Mouse (Mus musculus): ENCODE data around the gene Gm11032.
"Not testable (repeated sequence)": the region's sequence is repeated elsewhere in the genome, so short reads cannot be mapped to it uniquely, and the experiment has no call there.

Gene Gm11032

DNA sequence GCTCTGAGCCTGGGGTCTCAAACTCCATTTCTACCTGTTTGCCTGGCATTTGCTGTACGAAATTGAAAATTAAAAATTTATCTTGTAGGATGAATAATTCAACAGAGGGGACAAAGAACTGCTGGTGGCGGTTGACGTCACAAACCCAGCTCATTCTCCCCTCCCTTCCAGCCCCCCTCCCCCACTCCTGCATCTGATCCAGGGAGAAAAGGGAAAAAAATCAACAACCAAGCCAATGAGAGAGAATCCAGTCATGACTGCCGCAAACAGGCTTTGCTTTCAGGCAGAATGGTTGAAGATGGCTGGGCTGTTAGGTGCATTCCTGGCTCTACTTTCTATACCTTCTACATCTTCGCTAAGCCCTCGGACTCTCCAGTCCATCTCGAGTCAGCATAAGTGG is 6.1 kb downstream of the Gm11032 start:
- DNase-seq (ENCODE audit: low read depth) = no peak

DNA sequence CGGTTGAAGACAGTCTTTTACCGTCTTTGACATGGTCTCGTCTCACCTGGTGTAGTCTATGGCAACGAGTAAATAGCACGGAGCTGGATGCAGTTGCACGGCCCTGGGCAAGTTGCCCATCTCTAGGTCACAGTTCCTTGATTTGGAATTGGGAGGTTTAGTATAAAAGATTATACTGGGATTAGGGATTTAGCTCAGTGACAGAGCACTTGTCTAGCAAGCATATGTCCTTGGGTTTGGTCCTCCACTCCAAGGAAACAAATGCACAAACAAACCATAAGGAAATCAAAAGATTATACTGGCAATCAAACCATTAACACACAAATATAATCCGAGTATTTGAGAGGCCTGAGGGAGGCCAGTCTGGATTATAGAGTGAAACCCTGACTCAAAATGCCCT is 7.8 kb downstream of the Gm11032 start:
- no peak for DNase-seq (ENCODE audit: low read depth)

DNA sequence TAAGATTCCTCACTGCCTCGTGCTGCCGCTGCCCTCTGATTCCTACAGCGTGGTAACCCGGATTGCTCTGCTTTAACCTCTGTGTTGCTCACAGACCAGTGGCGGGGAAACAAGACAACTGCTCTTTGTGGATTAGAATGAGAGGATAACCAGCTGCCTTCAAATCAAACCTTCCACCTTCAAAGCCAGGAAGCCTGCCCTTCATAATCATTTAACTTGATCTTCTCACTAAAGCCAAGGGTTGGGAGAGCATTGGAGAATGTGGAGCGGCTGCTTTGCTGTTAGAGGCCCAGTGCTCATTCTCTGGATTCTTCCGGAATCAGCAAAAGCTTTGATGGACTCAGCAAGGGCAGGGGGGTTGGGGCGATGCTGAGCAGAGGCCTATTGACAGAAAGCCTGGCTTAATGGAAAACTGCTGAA is 10.0 kb downstream of the Gm11032 start:
- no peak for DNase-seq (ENCODE audit: low read depth)

DNA sequence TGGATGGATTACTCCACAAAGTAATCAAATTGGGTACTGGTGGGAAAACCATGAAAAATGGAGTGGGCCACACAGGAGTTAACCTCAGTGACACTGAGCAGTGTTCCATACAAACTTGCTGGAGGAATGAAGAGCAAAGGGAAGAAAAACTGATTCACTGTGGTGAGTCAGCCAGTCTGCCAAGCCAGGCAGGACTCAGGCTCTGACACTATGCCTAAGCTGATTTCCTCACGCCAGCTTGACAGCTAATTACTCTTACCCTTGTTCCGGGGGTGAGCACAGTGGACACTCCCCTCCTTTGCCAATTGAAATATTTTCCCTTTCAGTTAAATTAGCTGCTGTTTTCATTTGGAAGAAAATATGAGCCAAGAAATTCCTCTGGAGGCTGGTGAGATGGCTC is 13.6 kb downstream of the Gm11032 start:
- DNase-seq (ENCODE audit: low read depth) = no peak

DNA sequence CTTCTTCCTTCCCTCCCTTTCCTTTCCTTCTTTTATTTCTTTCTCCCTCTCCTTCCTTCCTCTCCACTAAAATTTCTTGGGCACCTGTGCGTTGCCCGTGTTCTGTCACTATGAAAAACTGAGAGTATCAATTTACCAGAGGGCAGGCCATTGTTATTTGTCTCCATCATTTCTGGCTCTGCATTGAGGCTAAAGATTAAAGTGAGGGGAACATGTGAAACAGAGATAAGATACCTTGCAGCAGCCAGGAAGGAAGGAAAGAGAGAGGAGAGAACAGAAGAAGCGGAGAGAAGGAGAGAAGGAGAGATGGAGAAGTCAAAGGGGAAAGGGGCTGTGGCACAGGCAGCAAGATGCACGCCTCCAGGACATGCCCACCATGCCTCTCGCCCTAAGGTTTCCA is 14.5 kb downstream of the Gm11032 start:
- DNase-seq (ENCODE audit: low read depth) = no peak

GRCm38 (mm10) chr11:4636782-4637342 is 17.0 kb downstream of the Gm11032 start:
- no peak for DNase-seq (ENCODE audit: low read depth)

DNA sequence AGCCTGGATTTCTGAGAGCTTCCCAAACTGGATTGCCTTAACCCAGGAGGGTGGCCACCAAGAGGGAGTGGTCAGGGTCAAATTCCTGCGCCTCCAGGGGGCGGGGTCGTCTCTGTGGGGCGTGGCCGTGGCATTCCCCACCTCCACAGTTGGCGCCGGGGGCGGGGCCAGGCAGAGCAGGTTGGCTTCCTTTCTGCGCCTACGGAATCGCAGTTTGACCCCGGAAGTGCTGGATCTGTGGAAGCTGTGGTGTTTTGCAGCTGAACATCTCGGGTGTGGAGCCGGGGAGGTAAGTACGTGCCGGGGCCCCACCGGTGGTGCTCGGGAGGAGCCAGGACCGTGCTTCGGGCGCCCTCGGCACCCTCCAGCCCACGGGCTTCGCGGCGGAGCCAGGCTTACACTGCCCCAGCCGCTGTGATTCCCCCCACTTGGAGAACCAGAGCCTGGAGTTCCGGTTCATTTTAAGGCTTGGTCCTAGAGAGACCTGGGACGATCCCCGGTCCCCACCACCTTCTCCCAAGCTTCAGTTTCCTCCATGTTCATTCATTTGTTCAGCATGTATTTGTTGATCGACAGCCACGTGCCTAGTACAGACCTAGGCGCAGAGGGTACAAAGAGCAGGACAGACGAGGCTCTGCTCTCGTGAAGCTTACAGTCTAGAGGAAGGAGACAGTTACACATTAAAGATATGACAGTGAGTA is 17.8 kb downstream of the Gm11032 start, which contains the start of gene Ascc2:
TSS of gene Ascc2 (plus strand) at position 214 of the 701 bp plus-strand sequence.
- DNase-seq (ENCODE audit: low read depth) = peak; percentile 93

DNA sequence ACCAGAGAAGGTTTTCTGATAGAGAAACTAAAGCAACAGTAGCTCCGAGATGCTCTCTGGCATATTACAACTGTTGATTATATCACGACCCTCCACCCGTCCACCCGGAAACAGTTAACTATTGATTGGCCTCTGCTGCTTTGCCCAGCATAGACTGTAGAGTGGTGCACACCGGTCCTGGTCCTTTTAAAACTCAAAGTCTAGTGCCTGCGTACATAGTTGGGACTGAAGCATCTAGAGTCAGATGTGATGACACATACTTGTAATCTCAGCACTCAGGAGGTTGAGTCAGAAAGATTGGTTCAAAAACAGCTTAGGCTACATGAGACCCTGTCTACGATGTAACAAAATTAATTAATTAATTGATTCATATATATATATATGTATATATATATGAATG is 18.4 kb downstream of the Gm11032 start:
- DNase-seq (ENCODE audit: low read depth) = no peak

DNA sequence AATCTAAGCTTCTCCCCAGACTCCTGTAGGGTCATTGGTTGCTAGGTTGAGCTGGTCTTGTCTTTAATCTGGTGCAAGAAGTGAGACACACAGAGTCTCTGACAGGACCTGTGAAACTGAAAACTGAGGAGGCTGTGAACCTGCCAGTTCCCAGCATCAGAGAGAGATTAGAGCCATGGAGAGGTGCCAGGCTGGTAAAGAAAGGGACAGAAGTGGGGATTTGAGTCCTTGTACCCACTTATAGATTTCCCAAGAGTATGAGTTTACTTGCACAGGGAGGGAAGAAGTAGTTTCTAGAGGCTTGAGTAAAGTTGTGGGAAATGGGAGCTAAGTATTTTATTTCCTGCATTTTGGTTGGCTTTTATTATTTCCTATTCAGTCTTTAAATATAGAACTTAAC is 21.3 kb downstream of the Gm11032 start:
- no peak for DNase-seq (ENCODE audit: low read depth)

- DNase-seq (ENCODE audit: low read depth) = no peak
Measured at GRCm38 (mm10) chr11:4643722-4644121, 23.9 kb downstream of the Gm11032 start.

GRCm38 (mm10) chr11:4645180-4645579 is 25.3 kb downstream of the Gm11032 start:
- DNase-seq (ENCODE audit: low read depth) = not testable (repeated sequence)

DNA sequence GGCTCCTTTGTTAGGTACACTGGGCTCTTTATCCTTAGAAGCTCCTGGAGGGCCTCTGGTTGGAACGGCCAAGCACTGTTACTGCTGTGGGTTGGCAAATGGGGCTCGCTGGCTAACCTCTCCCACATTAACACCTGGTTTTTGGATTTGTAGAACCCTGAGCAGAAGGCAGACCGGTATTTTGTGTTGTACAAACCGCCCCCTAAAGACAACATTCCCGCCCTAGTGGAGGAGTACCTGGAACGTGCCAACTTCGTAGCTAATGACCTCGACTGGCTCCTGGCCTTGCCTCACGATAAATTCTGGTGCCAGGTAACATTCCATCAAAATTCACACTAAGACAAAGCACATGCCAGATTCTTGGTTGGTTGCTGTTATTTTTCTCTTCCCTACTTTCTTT is 26.5 kb downstream of the Gm11032 start:
- DNase-seq (ENCODE audit: low read depth) = no peak

DNA sequence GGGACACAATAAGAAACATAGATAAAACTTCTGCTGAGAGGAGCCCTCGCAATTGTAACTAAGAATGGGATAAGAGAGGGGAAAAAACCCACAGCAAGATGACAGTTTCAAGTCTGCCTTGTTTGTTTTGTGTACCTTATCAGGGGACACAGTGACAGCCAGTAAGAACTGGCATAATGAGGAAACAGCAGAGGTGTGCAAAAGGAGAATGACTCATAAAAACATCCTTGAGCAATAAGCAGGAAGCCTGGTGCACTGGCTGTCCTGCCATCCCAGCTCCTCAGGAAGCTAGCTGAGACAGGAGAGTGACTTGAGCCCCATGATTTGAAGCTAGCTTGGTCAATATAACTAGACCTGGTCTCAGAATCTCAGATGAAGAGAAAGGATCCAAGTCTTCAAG is 40.0 kb downstream of the Gm11032 start:
- peak; percentile 34 for DNase-seq (ENCODE audit: low read depth)

DNA sequence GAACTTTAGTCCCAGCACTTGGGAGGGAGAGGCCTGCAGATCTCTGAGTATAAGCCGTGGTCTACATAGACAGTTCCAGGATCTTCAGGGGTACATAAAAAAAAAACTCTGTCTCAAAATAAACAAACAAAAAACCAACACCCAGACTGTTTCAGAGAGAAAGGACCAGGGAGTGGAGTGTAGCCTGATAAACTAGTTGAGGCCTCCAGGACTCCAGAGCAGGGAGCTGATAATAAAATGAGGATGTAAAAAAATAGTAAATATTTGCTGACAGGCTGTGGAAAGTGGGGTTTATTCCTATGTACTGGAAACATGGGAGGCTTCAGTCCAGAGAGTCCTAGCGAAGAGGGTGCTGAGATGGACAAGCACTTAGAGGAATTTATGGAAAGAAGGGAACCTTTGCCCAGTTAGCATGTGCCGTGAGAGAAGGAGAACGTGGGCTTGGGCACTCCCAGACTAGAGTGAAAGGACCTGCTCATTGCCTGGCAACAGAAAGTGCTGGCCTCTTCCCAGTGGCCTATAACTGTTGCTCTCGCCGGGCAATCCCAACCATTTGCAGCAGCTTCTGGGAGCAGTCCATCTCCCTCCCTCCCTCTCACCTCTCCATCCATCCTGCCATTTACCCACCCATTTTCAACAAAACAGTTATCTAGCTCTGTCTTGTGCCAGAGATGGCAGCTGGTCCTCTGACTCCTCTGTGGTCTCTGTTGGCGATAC is 40.6 kb downstream of the Gm11032 start:
- DNase-seq (ENCODE audit: low read depth) = no peak

DNA sequence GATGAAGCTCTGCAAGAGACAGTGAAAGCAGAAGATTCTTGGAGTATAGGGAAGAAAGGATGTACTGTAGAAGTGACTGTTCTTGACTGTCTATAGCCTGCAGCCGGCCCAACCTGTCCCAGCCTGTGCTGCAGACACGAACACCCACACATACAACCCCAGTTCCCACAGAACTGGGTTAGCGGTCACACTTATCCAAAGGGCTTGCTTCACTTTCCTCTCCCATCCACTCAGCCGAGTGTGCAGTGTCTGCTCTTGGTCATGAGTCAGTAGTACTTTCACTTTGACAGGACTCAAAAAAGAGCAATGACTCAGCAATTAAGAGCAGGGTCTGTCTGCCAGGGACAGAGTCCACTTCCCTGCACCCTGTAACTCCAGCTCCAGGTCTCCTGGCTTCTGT is 41.5 kb downstream of the Gm11032 start:
- DNase-seq (ENCODE audit: low read depth) = peak; percentile 34

GRCm38 (mm10) chr11:4661871-4662495 is 42.1 kb downstream of the Gm11032 start:
- no peak for DNase-seq (ENCODE audit: low read depth)

DNA sequence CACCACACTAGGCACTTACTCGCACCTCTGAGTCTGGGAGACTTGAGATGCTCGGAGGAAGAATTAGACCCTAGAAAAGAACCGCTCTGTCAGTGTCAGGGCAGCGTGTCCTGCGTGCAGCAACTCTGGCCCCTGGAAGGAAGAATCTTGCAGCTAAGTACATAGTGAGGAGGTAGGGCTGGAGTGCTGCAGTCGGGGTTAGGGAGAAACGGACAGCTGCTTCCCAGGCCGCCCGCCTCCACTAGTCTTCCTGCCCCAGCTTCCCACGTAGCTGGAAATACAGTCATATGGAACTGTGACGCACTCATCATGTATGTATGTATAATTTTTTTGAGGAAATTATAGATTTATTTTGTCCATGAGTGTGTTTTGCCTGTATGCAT is 42.6 kb downstream of the Gm11032 start:
- DNase-seq (ENCODE audit: low read depth) = no peak
